Mouse (Mus musculus) kidney, adult 2 months (tissue): ENCODE data around the gene Krt33a.

Source experiments
- CTCF ChIP-seq: fragments of 200-500 bp; conservative IDR thresholded peaks from 2 replicates; pipeline ENCODE4 v1.5.1; 2011; ENCODE audit warnings: low read depth, mild to moderate bottlenecking, control low read depth, low read length, moderate library complexity, mixed read lengths; ENCODE audit not compliant: insufficient read depth, insufficient read length
- POLR2A ChIP-seq: fragments of 200-500 bp; IDR thresholded peaks from one replicate; pipeline ENCODE4 v1.6.1; 2011; ENCODE audit warnings: low read depth, low read length, control low read depth

GRCm38 (mm10) chr11:99985291-99986092 lies 30.5 kb downstream of the Krt33a start:
- no peak for TF ChIP-seq CTCF
- no peak for TF ChIP-seq POLR2A
